Mouse (Mus musculus) lung, embryonic 15.5 days (tissue): Measurements from ENCODE around the gene Mrpl58. TPM values are rescaled to one million over a fixed set of nuclear protein-coding genes. Genes with fewer than 3 reads are reported as not detected.
"Not testable (repeated sequence)": the region's sequence is repeated elsewhere in the genome, so short reads cannot be mapped to it uniquely, and the experiment has no call there.

Experiments used
- ATAC-seq: fragments of 200-750 bp; cut with Nextera tagmentation; 2 replicates; pipeline ENCODE4 v1.8.0; 2017; ENCODE audit warnings: moderate number of reproducible peaks, borderline replicate concordance; ENCODE audit not compliant: low FRiP score, low TSS enrichment; ENCODE audit errors: extremely low read depth
- H3K27ac ChIP-seq: fragments of 300-500 bp; sonication (generic); 2 replicates; pipeline ENCODE4 v1.5.1; 2015; ENCODE audit warnings: moderate library complexity, mild to moderate bottlenecking, inconsistent platforms
- H3K27me3 ChIP-seq: fragments of 300-500 bp; sonication (generic); 2 replicates; pipeline ENCODE4 v1.6.1; 2015; ENCODE audit warnings: inconsistent platforms
- H3K36me3 ChIP-seq: fragments of 300-500 bp; sonication (generic); 2 replicates; pipeline ENCODE4 v1.6.1; 2015; ENCODE audit warnings: inconsistent platforms
- H3K4me1 ChIP-seq: fragments of 300-500 bp; sonication (generic); 2 replicates; pipeline ENCODE4 v1.6.1; 2015; ENCODE audit warnings: inconsistent platforms
- H3K4me2 ChIP-seq: fragments of 300-500 bp; sonication (generic); 2 replicates; pipeline ENCODE4 v1.6.1; 2015; ENCODE audit warnings: inconsistent platforms, mild to moderate bottlenecking, moderate library complexity
- H3K4me3 ChIP-seq: fragments of 300-500 bp; sonication (generic); 2 replicates; pipeline ENCODE4 v1.5.1; 2015; ENCODE audit warnings: mild to moderate bottlenecking, inconsistent platforms
- H3K9ac ChIP-seq: fragments of 300-500 bp; sonication (generic); 2 replicates; pipeline ENCODE4 v1.6.1; 2015; ENCODE audit warnings: inconsistent platforms
- H3K9me3 ChIP-seq: fragments of 300-500 bp; sonication (generic); 2 replicates; pipeline ENCODE4 v1.6.1; 2016; ENCODE audit warnings: inconsistent platforms
- WGBS: fragments of 180-500 bp; shearing (Covaris S2); methylation state at CpG from one replicate; pipeline ENCODE4 v1.1.7; 2015; 5-methylcytosine and 5-hydroxymethylcytosine counted together
- polyA plus RNA-seq: library from polyadenylated mRNA; unstranded; fragments of >200 nt; fragmentation: Nextera tagmentation; extraction: Ambion mirVana; gene quantifications from 2 replicates; pipeline ENCODE4 v1.2.1, GENCODE M21; 2015

Gene Mrpl58
- polyA plus RNA-seq, 1 experiment from 2014 or later: 204 TPM

GRCm38 (mm10) chr11:115384587-115384986, 19.0 kb upstream of the Mrpl58 start:
- H3K4me2 ChIP-seq: peak overlapping the region; percentile 82
- peak overlapping the region; percentile 74 for H3K27ac ChIP-seq
- H3K27me3 ChIP-seq: no peaks in the 10 kb centered on the region
- no peaks in the 10 kb centered on the region for H3K9me3 ChIP-seq
- no peak overlapping the region for H3K4me3 ChIP-seq
- no peak overlapping the region for H3K9ac ChIP-seq
- H3K36me3 ChIP-seq: no peaks in the 10 kb centered on the region
- peaks cover 36% of the 10 kb centered on the region for H3K4me1 ChIP-seq
- WGBS: 75% methylated on average over 5 of the region's 5 CpGs
- no peak for ATAC-seq

- not testable (repeated sequence) for H3K9ac ChIP-seq, H3K27ac ChIP-seq, ATAC-seq, H3K27me3 ChIP-seq, H3K9me3 ChIP-seq, H3K4me2 ChIP-seq, H3K4me3 ChIP-seq
- 82% methylated on average over 3 of the region's 3 CpGs for WGBS
- H3K4me1 ChIP-seq: peaks cover 31% of the 10 kb centered on the region
- peaks cover 18% of the 10 kb centered on the region for H3K36me3 ChIP-seq
Observed at GRCm38 (mm10) chr11:115386859-115387258, 16.7 kb upstream of the Mrpl58 start.

GRCm38 (mm10) chr11:115391358-115391757, 12.2 kb upstream of the Mrpl58 start:
- H3K4me3 ChIP-seq: no peak overlapping the region
- H3K9me3 ChIP-seq: no peaks in the 10 kb centered on the region
- peaks cover 51% of the 10 kb centered on the region for H3K36me3 ChIP-seq
- H3K9ac ChIP-seq: no peak overlapping the region
- H3K4me1 ChIP-seq: no peaks in the 10 kb centered on the region
- WGBS: 94% methylated on average over 7 of the region's 7 CpGs
- H3K27me3 ChIP-seq: no peaks in the 10 kb centered on the region
- H3K27ac ChIP-seq: no peak overlapping the region
- ATAC-seq: no peak
- no peak overlapping the region for H3K4me2 ChIP-seq

GRCm38 (mm10) chr11:115393721-115394325, 9.7 kb upstream of the Mrpl58 start:
- WGBS: 59% methylated on average over 34 of the region's 34 CpGs
- H3K27ac ChIP-seq: no peak overlapping the region
- H3K4me1 ChIP-seq: peaks cover 3% of the 10 kb centered on the region; the same call in 1 of the 2 replicates
- no peaks in the 10 kb centered on the region for H3K9me3 ChIP-seq
- peaks cover 51% of the 10 kb centered on the region for H3K36me3 ChIP-seq
- H3K4me2 ChIP-seq: peak overlapping the region; percentile 42
- no peaks in the 10 kb centered on the region for H3K27me3 ChIP-seq
- no peak overlapping the region for H3K9ac ChIP-seq
- ATAC-seq: no peak
- H3K4me3 ChIP-seq: no peak overlapping the region

GRCm38 (mm10) chr11:115398085-115398484, 5.5 kb upstream of the Mrpl58 start:
- H3K9ac ChIP-seq: no peak overlapping the region
- H3K27ac ChIP-seq: no peak overlapping the region
- ATAC-seq: peak; percentile 69; the same call in 1 of the 2 replicates
- H3K4me3 ChIP-seq: no peak overlapping the region
- peaks cover 24% of the 10 kb centered on the region for H3K36me3 ChIP-seq
- WGBS: 55% methylated on average over 7 of the region's 7 CpGs
- H3K4me2 ChIP-seq: no peak overlapping the region
- H3K27me3 ChIP-seq: no peaks in the 10 kb centered on the region
- peaks cover 3% of the 10 kb centered on the region; the same call in 1 of the 2 replicates for H3K4me1 ChIP-seq
- no peaks in the 10 kb centered on the region for H3K9me3 ChIP-seq

- Histone ChIP-seq H3K27ac (no peak overlapping the region), H3K9me3 (no peaks in the 10 kb centered on the region), H3K36me3 (peaks cover 5% of the 10 kb centered on the region; the same call in 1 of the 2 replicates), H3K4me1 (peaks cover 14% of the 10 kb centered on the region), H3K27me3 (no peaks in the 10 kb centered on the region), H3K9ac (no peak overlapping the region), H3K4me2 (no peak overlapping the region), H3K4me3 (no peak overlapping the region)
- 75% methylated on average over 3 of the region's 3 CpGs for WGBS
- no peak for ATAC-seq
Observed at GRCm38 (mm10) chr11:115400126-115400525, 3.4 kb upstream of the Mrpl58 start.

- no peak overlapping the region for H3K27ac ChIP-seq
Observed at GRCm38 (mm10) chr11:115400630-115401391, 2.7 kb upstream of the Mrpl58 start.

GRCm38 (mm10) chr11:115405723-115406122, 2.2 kb downstream of the Mrpl58 start:
- peaks cover 20% of the 10 kb centered on the region; the same call in 1 of the 2 replicates for H3K36me3 ChIP-seq
- no peak overlapping the region for H3K4me3 ChIP-seq
- no peak for ATAC-seq
- H3K4me2 ChIP-seq: no peak overlapping the region
- H3K27ac ChIP-seq: no peak overlapping the region
- no peaks in the 10 kb centered on the region for H3K27me3 ChIP-seq
- WGBS: 95% methylated on average over 6 of the region's 6 CpGs
- no peak overlapping the region for H3K9ac ChIP-seq
- peaks cover 17% of the 10 kb centered on the region for H3K4me1 ChIP-seq
- no peaks in the 10 kb centered on the region for H3K9me3 ChIP-seq

More at GRCm38 (mm10) chr11:115400630-115401391, 2.7 kb upstream of the Mrpl58 start:
- WGBS: 46% methylated on average over 11 of the region's 11 CpGs
- ATAC-seq: no peak
- H3K27me3 ChIP-seq: no peaks in the 10 kb centered on the region
- H3K36me3 ChIP-seq: no peaks in the 10 kb centered on the region; the same call in 1 of the 2 replicates
- H3K4me1 ChIP-seq: peaks cover 15% of the 10 kb centered on the region
- H3K4me3 ChIP-seq: no peak overlapping the region
- no peak overlapping the region for H3K4me2 ChIP-seq
- H3K9ac ChIP-seq: no peak overlapping the region
- H3K9me3 ChIP-seq: no peaks in the 10 kb centered on the region

GRCm38 (mm10) chr11:115406858-115407401, 3.4 kb downstream of the Mrpl58 start:
- peaks cover 27% of the 10 kb centered on the region for H3K4me1 ChIP-seq
- peaks cover 25% of the 10 kb centered on the region; the same call in 1 of the 2 replicates for H3K36me3 ChIP-seq
- H3K27ac ChIP-seq: no peak overlapping the region
- 95% methylated on average over 17 of the region's 17 CpGs for WGBS
- no peaks in the 10 kb centered on the region for H3K27me3 ChIP-seq
- no peak overlapping the region for H3K9ac ChIP-seq
- H3K4me3 ChIP-seq: no peak overlapping the region
- H3K9me3 ChIP-seq: no peaks in the 10 kb centered on the region
- H3K4me2 ChIP-seq: no peak overlapping the region
- ATAC-seq: no peak

- no peak for ATAC-seq
- no peak overlapping the region for H3K9ac ChIP-seq
- WGBS: 63% methylated on average over 6 of the region's 6 CpGs
- H3K4me2 ChIP-seq: no peak overlapping the region
- no peaks in the 10 kb centered on the region for H3K9me3 ChIP-seq
- H3K36me3 ChIP-seq: peaks cover 25% of the 10 kb centered on the region; the same call in 1 of the 2 replicates
- H3K4me3 ChIP-seq: no peak overlapping the region
- no peaks in the 10 kb centered on the region for H3K27me3 ChIP-seq
- peak overlapping the region; percentile 69 for H3K27ac ChIP-seq
- H3K4me1 ChIP-seq: peaks cover 38% of the 10 kb centered on the region
Observed at GRCm38 (mm10) chr11:115408266-115408920, 4.8 kb downstream of the Mrpl58 start.

- peaks cover 25% of the 10 kb centered on the region; the same call in 1 of the 2 replicates for H3K36me3 ChIP-seq
- H3K9ac ChIP-seq: no peak overlapping the region
- no peak overlapping the region for H3K27ac ChIP-seq
- no peaks in the 10 kb centered on the region for H3K9me3 ChIP-seq
- 81% methylated on average over 7 of the region's 7 CpGs for WGBS
- H3K4me3 ChIP-seq: no peak overlapping the region
- peaks cover 32% of the 10 kb centered on the region for H3K4me1 ChIP-seq
- no peaks in the 10 kb centered on the region for H3K27me3 ChIP-seq
- no peak overlapping the region for H3K4me2 ChIP-seq
- no peak for ATAC-seq
Observed at GRCm38 (mm10) chr11:115409556-115409955, 6.0 kb downstream of the Mrpl58 start.
